Mouse (Mus musculus) adrenal gland, postnatal 4 days (tissue): ENCODE data around the gene Tle2. TPM values are rescaled to one million over a fixed set of nuclear protein-coding genes. Genes with fewer than 3 reads are reported as not detected.

Source experiments
- DNase-seq, 2 experiments: peaks; one replicate each; pipeline ENCODE4 v3.0.0; 2021 to 2022; ENCODE audit warnings: low spot score in 2 of 2, mixed read lengths in 2 of 2
- total RNA-seq, 2 experiments: library from RNA; stranded (reverse); gene quantifications; 2 replicates each; pipeline ENCODE4 v1.2.3; 2021

The Tle2 gene
- total RNA-seq, 2 experiments from 2014 or later = 24.9 to 30.4 TPM

DNA sequence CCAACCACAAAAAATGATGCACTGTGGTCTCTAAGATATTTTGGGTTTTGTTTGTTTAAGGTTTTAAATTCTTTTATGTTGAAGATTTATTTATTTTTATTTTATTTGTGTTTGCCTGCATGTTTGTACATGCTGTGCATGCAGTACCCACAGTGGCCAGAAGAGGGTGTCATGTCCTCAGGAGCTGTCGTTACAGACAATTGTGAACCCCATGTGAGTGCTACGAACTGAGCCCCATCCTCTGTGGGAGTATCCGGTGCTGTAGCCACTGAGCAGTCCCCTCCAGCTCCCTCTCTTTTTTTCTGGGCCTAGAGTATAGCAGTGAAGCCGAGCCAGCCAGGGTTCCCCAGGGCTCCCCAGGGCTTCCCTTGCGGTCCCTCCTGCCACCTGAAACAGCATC, 21.1 kb upstream of the Tle2 start:
- DNase-seq = no peak

- no peak for DNase-seq
These were observed 20.3 kb upstream of the Tle2 start for GRCm38 (mm10) chr10:81553807-81554755.

GRCm38 (mm10) chr10:81556282-81556681, 18.1 kb upstream of the Tle2 start:
- no peak for DNase-seq

- no peak for DNase-seq
These were observed 16.9 kb upstream of the Tle2 start for GRCm38 (mm10) chr10:81557491-81557890.

DNA sequence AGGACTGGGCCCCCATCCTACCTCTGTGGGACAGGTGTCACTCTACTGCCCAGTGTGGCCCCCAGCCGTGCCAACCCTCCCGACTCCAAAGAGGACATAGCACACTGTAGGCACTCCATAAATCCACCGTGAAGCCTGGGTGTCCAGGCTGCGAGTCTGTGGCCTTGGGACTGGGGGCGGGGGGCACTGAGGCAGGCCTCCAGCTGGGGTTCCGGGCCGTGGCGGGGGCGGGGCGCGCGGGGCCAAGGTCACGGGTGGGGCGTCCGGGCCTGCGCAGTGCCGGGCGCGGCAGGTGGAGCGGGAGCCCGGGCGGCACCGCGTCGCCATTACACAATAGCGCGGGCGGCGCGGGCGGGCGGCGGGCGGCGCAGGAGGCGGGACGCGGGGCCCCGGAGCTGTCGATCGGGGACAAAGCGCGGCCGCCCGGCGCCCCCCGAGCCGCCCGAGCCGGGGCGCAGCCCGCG, 15.2 kb upstream of the Tle2 start, which contains the start of gene Aes:
Aes (plus strand) TSS at position 326 of the 464 bp plus-strand sequence.
- DNase-seq = peak; percentile 85 to 89

- DNase-seq = peak in 1 of 2 experiments; percentile 46
These were observed 14.5 kb upstream of the Tle2 start for GRCm38 (mm10) chr10:81559627-81560539.

DNA sequence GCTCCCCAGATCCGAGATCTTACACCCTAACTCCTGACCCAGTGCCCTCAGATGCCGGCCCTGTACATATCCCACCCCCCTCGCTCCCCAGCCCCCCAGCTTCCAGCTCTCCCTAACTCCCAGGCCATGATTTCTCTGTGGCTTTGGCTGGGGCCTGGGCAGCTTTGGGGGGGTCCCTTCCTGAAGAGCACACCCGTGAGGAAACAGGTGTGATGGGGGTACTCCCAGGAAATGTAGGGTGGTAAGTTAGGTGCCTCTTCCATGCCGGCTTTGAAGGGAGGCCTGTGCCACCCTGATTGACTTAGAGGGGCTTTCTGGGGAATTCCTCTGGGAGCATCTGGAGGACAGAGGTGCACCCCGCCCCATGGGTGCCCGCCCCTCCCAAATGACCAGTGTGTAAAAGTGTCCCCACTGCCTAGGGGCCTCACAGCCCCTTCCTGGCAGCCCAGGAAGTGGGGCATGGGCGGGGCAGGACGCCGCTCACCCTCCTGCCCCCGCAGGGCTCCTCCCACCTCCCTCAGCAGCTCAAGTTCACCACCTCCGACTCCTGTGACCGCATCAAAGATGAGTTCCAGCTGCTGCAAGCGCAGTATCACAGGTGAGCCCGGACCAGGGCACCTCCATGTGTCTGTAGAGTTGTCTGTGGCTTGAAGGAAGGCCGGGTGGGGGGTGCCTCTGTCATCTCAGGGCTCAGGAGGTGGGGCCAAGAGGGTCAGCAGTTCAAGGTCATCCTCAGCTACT, 13.5 kb upstream of the Tle2 start:
- DNase-seq = no peak

- DNase-seq = no peak
These were observed 11.9 kb upstream of the Tle2 start for GRCm38 (mm10) chr10:81562411-81562810.

GRCm38 (mm10) chr10:81563481-81563880, 10.9 kb upstream of the Tle2 start:
- no peak for DNase-seq

GRCm38 (mm10) chr10:81564216-81564615, 10.1 kb upstream of the Tle2 start:
- DNase-seq = no peak

DNA sequence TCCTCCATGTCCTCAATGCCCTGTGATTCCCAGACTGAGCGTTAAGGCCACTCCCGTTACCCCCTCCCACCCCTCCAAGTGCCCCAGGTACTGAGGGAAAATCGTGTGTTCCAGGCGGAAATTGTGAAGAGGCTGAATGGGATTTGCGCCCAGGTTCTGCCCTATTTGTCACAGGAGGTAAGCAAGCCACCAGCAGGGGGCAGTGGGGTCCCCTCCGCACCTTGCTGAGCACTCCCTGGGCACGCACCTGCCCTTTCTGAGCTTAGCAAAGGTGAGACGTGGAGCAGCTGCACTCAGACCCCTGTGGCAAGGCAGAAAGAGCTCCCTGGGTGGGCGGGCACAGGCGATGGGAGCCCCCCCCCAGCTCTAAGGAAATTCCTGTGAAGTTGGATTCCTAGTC, 9.6 kb upstream of the Tle2 start:
- no peak for DNase-seq

- no peak for DNase-seq
These were observed 8.8 kb upstream of the Tle2 start for GRCm38 (mm10) chr10:81565257-81566228.

DNA sequence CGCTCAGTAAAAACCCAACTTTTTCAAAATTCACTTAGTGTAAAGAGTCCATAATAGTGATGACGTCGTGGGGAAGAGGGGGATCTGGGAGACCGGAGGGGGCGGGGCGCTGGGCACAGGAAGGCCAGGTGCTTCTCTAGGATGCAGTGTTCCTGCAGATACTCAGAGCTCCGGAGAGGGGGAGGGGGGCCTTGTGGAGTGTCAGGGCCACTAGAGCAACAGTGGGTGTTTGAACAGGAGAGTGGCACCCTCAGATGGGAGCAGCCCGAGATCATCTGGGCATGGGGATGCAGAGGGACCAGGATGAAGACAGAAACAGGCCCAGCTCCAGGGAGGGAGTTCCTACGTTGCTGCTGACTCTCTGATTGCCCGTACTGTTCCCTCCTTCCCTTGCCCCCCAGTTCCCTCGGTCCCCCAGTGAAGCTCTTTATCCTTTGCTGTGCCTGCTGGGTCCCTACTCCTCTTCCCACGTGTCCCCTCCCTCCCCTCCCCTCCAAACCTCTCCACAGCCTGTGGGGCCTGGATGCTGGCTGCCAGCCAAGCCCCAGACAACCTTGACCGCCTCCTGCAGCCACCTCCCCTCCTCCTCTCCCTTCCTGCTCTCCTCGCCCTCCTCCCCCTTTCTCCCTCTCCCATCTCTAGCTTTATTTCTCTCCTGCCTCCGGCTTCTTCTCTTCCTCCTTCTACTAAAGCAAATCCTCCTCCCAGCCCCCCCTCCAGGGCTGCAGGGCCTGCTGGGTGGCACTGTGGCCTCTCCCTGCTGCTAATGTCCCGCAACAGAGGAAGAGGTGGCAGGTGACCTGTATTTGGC, 5.8 kb upstream of the Tle2 start:
- DNase-seq = no peak

DNA sequence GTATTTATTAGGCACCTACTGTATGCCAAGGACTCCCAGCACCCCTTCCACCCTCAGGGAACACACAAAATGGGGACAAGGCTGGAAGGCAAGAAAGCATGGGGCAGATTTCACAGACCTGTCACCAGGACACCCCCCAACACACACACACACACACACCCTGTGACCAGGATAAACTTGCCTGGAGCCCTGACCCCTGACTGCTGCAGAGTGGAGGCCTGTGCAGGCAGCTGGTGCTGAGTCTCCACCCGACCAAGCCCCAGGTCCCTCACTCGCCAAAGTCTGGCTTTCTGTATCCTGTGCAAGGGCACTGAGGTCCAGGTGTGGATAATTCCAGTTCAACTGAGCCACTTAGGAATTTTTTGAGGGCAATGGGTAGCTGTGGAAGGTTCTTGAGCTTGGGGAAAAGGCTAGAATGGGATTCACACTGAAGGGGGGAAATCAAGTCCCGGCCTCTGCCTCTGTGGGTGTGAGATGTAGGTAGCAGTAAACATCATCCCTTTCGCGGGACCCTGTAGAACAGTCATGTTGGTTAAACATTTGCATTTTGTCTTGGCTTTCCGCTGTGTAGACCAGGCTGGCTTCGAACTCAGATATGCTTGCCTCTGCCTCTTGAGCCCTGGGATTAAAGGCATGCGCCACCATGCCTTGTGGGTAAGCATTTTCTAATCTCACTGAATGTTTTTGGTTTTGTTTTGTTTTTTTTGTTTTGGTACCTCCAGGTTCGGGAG, 4.7 kb upstream of the Tle2 start:
- no peak for DNase-seq

DNA sequence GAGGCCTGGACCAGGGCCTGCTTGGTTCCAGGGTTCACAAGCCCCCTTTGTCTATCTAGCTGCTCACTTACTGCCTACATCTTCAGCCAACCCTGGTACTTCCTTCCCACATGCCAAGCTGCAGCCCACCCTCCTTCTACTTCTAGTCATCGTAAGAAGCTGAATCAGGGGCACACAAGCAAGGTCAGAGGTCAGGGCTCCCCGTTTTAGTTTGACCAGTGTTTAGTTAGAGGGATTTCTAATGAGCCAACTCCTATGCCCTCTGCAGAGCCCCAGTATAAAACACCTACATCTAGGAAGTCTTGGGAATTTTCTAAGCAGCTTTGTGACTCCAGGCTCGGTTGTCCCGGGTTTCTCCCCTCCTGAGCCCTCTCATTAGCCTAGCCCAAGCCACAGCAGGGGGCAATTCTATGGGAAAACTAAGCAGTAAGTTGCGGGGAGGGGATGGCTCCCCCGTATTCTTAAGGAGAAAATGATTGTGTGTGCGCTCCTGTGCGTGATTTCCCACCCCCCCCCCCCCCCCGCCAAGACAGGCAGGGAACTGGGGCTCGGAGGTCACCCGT, 4.0 kb upstream of the Tle2 start:
- no peak for DNase-seq

DNA sequence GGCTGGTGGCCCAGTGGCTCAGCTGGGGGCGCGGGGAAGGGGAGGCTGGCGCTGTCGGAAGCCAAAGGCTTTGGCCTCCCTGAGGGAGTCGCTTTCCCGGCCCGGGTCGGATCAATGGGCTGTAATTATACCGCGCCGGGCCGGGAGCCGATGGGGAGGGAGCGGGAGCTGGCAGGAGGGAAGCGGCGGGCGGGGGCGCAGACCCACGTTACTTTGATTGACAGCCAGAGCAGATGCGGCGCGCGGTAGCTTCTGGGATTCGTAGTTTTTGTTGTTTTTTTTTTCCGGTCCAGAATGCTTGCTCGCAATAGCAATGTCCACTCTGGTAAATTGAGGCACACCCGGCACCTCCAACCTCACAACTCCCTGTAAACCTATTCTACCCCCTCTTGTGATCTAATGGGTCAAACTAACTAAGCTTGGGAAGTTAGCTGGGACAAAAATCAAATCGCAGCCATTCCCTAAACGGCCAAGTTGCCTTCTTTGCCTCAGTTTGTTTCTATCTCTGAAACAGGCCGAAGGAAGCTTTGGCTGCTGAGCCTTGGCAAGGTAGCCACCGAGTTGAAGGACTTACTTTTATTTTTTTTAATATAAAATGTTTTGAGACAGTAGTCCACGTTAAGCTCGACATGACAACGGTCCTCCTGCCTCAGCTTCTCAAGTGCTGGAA, 3.4 kb upstream of the Tle2 start:
- DNase-seq = peak; percentile 80 to 82

DNA sequence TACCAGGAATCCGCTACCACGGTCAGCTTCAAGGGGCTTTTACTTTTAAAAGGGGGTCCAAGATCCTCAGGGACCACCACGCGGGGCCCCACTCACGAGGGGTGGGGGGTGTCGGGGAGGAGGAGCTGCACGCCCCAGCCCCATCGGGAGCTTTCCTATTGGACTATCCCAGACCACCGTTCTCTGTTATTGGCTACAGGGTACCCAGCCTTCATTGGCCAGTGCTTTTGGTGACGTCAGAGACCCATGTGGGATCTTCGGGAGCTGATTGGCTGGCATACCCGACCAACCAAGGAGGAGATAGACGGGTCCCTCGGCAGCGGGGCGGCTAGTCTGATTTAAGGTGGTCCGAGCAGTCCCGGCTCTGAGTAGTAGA, 2.9 kb upstream of the Tle2 start:
- peak; percentile 94 to 96 for DNase-seq
